Mouse (Mus musculus): ENCODE data around the gene Dusp14. TPM values are rescaled to one million over a fixed set of nuclear protein-coding genes. Genes with fewer than 3 reads are reported as not detected.

The Dusp14 gene
- polyA plus RNA-seq, 2 experiments, result 0.61 to 1.1 TPM

DNA sequence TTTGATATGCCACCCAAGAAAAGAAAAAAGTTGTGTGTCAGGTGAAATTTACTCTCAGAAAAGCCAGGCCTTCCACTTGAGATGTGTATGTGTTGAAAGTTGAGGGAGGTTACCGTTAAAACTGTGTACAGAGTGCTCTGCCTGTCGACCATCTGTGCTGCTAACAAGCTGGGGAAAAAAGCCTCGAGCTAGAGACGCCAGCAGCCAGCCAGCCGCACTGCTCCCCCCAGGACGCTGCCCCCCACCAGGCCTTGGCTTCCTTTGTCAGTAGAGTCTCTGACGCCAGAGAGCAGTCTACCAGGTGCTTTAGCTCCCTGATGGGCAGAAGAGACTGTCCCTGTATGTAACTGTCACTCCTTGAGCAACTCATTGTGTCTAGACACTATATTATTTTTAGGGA is 56.0 kb downstream of the Dusp14 start:
- Histone ChIP-seq H3K9ac (replicated peaks) (no peak overlapping the region), H3K4me2 (ENCODE audit: low read depth) (no peak overlapping the region), H3K36me3 (replicated peaks; ENCODE audit: control insufficient read depth, insufficient read depth, low read depth) (peaks cover 9% of the 10 kb centered on the region), H3K4me3 (ENCODE audit: insufficient read depth in 1 of 2, low read depth in 2 of 2, low read length in 2 of 2) (no peak overlapping the region), H3K27me3 (ENCODE audit: control insufficient read depth, insufficient read depth, low read length) (no peaks in the 10 kb centered on the region), H3K9me3 (ENCODE audit: control insufficient read depth, low read length) (no peaks in the 10 kb centered on the region), H3K27ac (no peak overlapping the region), H3K4me1 (replicated peaks; ENCODE audit: control insufficient read depth in 2 of 2, insufficient read depth in 2 of 2, low read length in 1 of 2) (no peaks in the 10 kb centered on the region)
- WGBS (ENCODE audit: insufficient replicate concordance), result 59% methylated on average over 7 of the region's 7 CpGs
- ATAC-seq (ENCODE audit: insufficient read depth) (no peak), DNase-seq (ENCODE audit: low read depth in 3 of 3, low spot score in 3 of 3) (no peak)
- no peak for TF ChIP-seq EP300 (IDR thresholded peaks at IDR 0.05; ENCODE audit: low read depth)
- TF ChIP-seq CTCF (IDR thresholded peaks at IDR 0.05; ENCODE audit: low read depth), result no peak

DNA sequence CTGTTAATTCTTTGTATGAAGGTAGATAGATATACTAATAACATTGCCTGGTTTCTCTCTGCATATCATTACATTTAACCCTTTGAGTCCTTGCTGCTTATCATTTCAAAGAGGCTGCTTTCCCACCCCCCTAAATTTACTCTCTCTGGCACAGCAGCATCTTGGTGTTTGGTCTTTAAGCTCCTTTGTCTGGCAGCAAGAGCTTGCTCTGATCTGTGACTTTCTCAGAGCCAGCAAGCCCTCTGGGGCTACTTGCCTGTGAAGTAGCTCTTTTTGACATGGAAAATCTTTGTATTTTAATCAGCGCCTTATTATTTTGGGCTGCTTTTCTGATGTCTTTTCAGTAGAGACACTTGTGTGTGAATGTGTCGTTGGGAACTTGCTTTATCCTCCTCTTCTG is 57.5 kb downstream of the Dusp14 start:
- TF ChIP-seq EP300 (IDR thresholded peaks at IDR 0.05; ENCODE audit: low read depth), result no peak
- no peaks in the 10 kb centered on the region for H3K27me3 ChIP-seq (ENCODE audit: control insufficient read depth, insufficient read depth, low read length)
- no peak overlapping the region for H3K9ac ChIP-seq (replicated peaks)
- DNase-seq (ENCODE audit: low read depth in 3 of 3, low spot score in 3 of 3), result no peak
- H3K4me2 ChIP-seq (ENCODE audit: low read depth), result no peak overlapping the region
- no peak overlapping the region for H3K4me3 ChIP-seq (ENCODE audit: insufficient read depth in 1 of 2, low read depth in 2 of 2, low read length in 2 of 2)
- 76% methylated on average over 2 of the region's 2 CpGs for WGBS (ENCODE audit: insufficient replicate concordance)
- no peak overlapping the region for H3K27ac ChIP-seq
- no peaks in the 10 kb centered on the region for H3K4me1 ChIP-seq (replicated peaks; ENCODE audit: control insufficient read depth in 2 of 2, insufficient read depth in 2 of 2, low read length in 1 of 2)
- ATAC-seq (ENCODE audit: insufficient read depth), result no peak
- H3K36me3 ChIP-seq (replicated peaks; ENCODE audit: control insufficient read depth, insufficient read depth, low read depth), result peaks cover 9% of the 10 kb centered on the region
- no peaks in the 10 kb centered on the region for H3K9me3 ChIP-seq (ENCODE audit: control insufficient read depth, low read length)

DNA sequence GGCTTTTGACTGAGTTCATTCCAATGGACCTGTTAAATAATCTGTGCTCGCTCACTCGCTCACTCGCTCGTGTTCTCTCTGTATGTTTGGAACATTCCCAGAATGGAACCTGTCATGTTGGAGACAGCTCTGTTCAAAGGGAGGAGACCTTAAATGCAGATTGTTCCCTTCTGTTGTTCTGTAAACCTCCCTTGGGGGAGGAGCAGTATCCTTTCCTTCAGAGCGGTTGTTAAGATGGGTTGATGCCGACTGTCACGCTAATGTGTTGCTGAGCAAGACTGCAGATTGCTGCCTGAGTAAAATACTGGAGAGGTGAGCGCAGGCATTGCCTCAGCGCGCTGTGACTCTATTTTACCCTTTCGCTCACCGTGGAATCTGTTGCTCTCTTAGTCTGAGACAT is 58.0 kb downstream of the Dusp14 start:
- no peaks in the 10 kb centered on the region for H3K4me1 ChIP-seq (replicated peaks; ENCODE audit: control insufficient read depth in 2 of 2, insufficient read depth in 2 of 2, low read length in 1 of 2)
- no peak for DNase-seq (ENCODE audit: low read depth in 3 of 3, low spot score in 3 of 3)
- no peaks in the 10 kb centered on the region for H3K27me3 ChIP-seq (ENCODE audit: control insufficient read depth, insufficient read depth, low read length)
- H3K4me2 ChIP-seq (ENCODE audit: low read depth), result no peak overlapping the region
- H3K36me3 ChIP-seq (replicated peaks; ENCODE audit: control insufficient read depth, insufficient read depth, low read depth), result peaks cover 9% of the 10 kb centered on the region
- no peak overlapping the region for H3K4me3 ChIP-seq (ENCODE audit: insufficient read depth in 1 of 2, low read depth in 2 of 2, low read length in 2 of 2)
- no peak overlapping the region for H3K27ac ChIP-seq
- TF ChIP-seq EP300 (IDR thresholded peaks at IDR 0.05; ENCODE audit: low read depth), result no peak
- no peaks in the 10 kb centered on the region for H3K9me3 ChIP-seq (ENCODE audit: control insufficient read depth, low read length)
- no peak overlapping the region for H3K9ac ChIP-seq (replicated peaks)
- WGBS (ENCODE audit: insufficient replicate concordance), result 77% methylated on average over 12 of the region's 12 CpGs
- ATAC-seq (ENCODE audit: insufficient read depth), result no peak

DNA sequence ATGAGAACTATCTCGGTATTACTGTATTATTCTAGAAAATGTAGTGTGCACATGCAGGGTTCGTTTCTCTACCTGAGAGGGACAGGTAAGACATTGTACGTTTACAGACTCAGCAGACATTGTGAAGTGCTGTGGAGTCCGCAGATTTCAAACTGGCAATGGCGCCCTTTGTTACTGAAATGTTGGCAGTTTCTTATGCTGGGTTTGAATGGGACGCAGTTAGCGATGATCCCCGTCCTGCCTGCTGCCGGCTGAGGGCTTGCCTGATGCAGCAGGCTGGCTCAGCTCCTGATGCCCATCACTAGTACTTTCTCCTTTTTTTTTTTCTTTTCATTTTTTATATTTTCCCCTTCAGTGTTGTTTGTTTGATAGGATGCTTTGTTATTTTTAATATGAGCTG is 58.6 kb downstream of the Dusp14 start:
- ATAC-seq (ENCODE audit: insufficient read depth) (no peak), DNase-seq (ENCODE audit: low read depth in 3 of 3, low spot score in 3 of 3) (no peak)
- H3K4me1 ChIP-seq (replicated peaks; ENCODE audit: control insufficient read depth in 2 of 2, insufficient read depth in 2 of 2, low read length in 1 of 2), result no peaks in the 10 kb centered on the region
- H3K36me3 ChIP-seq (replicated peaks; ENCODE audit: control insufficient read depth, insufficient read depth, low read depth), result peaks cover 9% of the 10 kb centered on the region
- H3K27me3 ChIP-seq (ENCODE audit: control insufficient read depth, insufficient read depth, low read length), result no peaks in the 10 kb centered on the region
- TF ChIP-seq CTCF (IDR thresholded peaks at IDR 0.05; ENCODE audit: low read depth) (no peak), EP300 (IDR thresholded peaks at IDR 0.05; ENCODE audit: low read depth) (no peak)
- WGBS (ENCODE audit: insufficient replicate concordance), result 86% methylated on average over 9 of the region's 9 CpGs
- no peak overlapping the region for H3K4me3 ChIP-seq (ENCODE audit: insufficient read depth in 1 of 2, low read depth in 2 of 2, low read length in 2 of 2)
- no peak overlapping the region for H3K9ac ChIP-seq (replicated peaks)
- H3K4me2 ChIP-seq (ENCODE audit: low read depth), result no peak overlapping the region
- H3K9me3 ChIP-seq (ENCODE audit: control insufficient read depth, low read length), result no peaks in the 10 kb centered on the region
- H3K27ac ChIP-seq, result no peak overlapping the region

DNA sequence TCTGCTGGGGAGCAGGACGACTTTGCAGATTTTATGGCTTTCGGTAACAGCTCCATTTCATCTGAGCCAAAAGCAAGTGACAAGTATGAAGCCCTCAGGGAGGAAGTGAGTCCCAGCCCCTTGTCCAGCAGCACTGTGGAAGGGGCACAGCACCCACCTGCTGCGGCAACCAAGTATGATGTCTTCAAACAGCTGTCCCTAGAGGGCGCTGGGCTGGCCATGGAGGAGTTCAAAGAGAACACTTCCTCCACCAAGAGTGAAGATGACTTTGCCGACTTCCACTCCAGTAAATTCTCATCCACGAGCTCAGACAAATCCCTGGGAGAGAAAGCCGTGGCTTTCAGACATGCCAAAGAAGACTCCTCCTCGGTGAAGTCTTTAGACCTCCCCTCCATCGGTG is 60.1 kb downstream of the Dusp14 start:
- Histone ChIP-seq H3K4me3 (ENCODE audit: insufficient read depth in 1 of 2, low read depth in 2 of 2, low read length in 2 of 2) (no peak overlapping the region), H3K27me3 (ENCODE audit: control insufficient read depth, insufficient read depth, low read length) (no peaks in the 10 kb centered on the region), H3K9me3 (ENCODE audit: control insufficient read depth, low read length) (no peaks in the 10 kb centered on the region), H3K27ac (no peak overlapping the region), H3K36me3 (replicated peaks; ENCODE audit: control insufficient read depth, insufficient read depth, low read depth) (peaks cover 9% of the 10 kb centered on the region), H3K9ac (replicated peaks) (no peak overlapping the region), H3K4me2 (ENCODE audit: low read depth) (no peak overlapping the region), H3K4me1 (replicated peaks; ENCODE audit: control insufficient read depth in 2 of 2, insufficient read depth in 2 of 2, low read length in 1 of 2) (no peaks in the 10 kb centered on the region)
- WGBS (ENCODE audit: insufficient replicate concordance), result 80% methylated on average over 9 of the region's 9 CpGs
- no peak for DNase-seq (ENCODE audit: low read depth in 3 of 3, low spot score in 3 of 3)
- no peak for ATAC-seq (ENCODE audit: insufficient read depth)
- TF ChIP-seq CTCF (IDR thresholded peaks at IDR 0.05; ENCODE audit: low read depth) (peak; percentile 35), EP300 (IDR thresholded peaks at IDR 0.05; ENCODE audit: low read depth) (no peak)

DNA sequence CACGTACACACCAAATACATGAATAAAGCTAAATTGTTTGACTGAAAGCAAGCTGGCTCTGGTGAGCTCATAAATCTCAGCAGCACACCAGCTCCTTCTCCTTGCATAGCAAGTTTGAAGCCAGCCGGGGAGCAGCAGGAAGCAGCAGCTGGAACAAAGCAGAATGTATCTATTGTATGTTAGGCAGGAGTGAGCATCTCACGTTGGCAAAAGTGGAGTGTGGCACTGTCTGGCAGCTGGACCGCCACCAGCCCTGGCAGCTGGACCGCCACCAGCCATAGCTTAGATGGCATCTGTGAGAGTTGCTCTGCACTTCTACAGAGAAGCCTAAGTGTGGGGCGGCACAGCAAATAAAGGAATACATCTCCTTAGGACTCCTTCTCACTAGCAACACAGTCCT is 65.1 kb downstream of the Dusp14 start:
- TF ChIP-seq EP300 (IDR thresholded peaks at IDR 0.05; ENCODE audit: low read depth) (no peak), CTCF (IDR thresholded peaks at IDR 0.05; ENCODE audit: low read depth) (no peak)
- H3K27me3 ChIP-seq (ENCODE audit: control insufficient read depth, insufficient read depth, low read length), result no peaks in the 10 kb centered on the region
- ATAC-seq (ENCODE audit: insufficient read depth), result no peak
- WGBS (ENCODE audit: insufficient replicate concordance), result 85% methylated on average over 6 of the region's 6 CpGs
- no peaks in the 10 kb centered on the region for H3K4me1 ChIP-seq (replicated peaks; ENCODE audit: control insufficient read depth in 2 of 2, insufficient read depth in 2 of 2, low read length in 1 of 2)
- peaks cover 13% of the 10 kb centered on the region for H3K36me3 ChIP-seq (replicated peaks; ENCODE audit: control insufficient read depth, insufficient read depth, low read depth)
- no peak overlapping the region for H3K9ac ChIP-seq (replicated peaks)
- H3K9me3 ChIP-seq (ENCODE audit: control insufficient read depth, low read length), result no peaks in the 10 kb centered on the region
- H3K27ac ChIP-seq, result no peak overlapping the region
- H3K4me3 ChIP-seq (ENCODE audit: insufficient read depth in 1 of 2, low read depth in 2 of 2, low read length in 2 of 2), result no peak overlapping the region
- H3K4me2 ChIP-seq (ENCODE audit: low read depth), result no peak overlapping the region
- no peak for DNase-seq (ENCODE audit: low read depth in 3 of 3, low spot score in 3 of 3)
